Mouse (Mus musculus): ENCODE results near the gene Clcc1.
"Not testable (repeated sequence)": the region's sequence is repeated elsewhere in the genome, so short reads cannot be mapped to it uniquely, and the experiment has no call there.

The Clcc1 gene

GRCm38 (mm10) chr3:108653710-108654379 is at the start of gene Clcc1:
Clcc1 (plus strand) TSS chr3:108653913.
- peak; percentile 98 for DNase-seq (ENCODE audit: extremely low read depth, insufficient read length, low spot score)

- no peak for DNase-seq (ENCODE audit: extremely low read depth, insufficient read length, low spot score)
Measured at GRCm38 (mm10) chr3:108608906-108609305, 44.8 kb upstream of the Clcc1 start.

GRCm38 (mm10) chr3:108634761-108635160 is 19.0 kb upstream of the Clcc1 start:
- DNase-seq (ENCODE audit: extremely low read depth, insufficient read length, low spot score): no peak

GRCm38 (mm10) chr3:108639412-108639811 is 14.3 kb upstream of the Clcc1 start:
- DNase-seq (ENCODE audit: extremely low read depth, insufficient read length, low spot score): no peak

GRCm38 (mm10) chr3:108640998-108641397 is 12.7 kb upstream of the Clcc1 start:
- DNase-seq (ENCODE audit: extremely low read depth, insufficient read length, low spot score): no peak

GRCm38 (mm10) chr3:108644856-108645255 is 8.9 kb upstream of the Clcc1 start:
- DNase-seq (ENCODE audit: extremely low read depth, insufficient read length, low spot score): no peak

GRCm38 (mm10) chr3:108646036-108646435 is 7.7 kb upstream of the Clcc1 start:
- no peak for DNase-seq (ENCODE audit: extremely low read depth, insufficient read length, low spot score)

- DNase-seq (ENCODE audit: extremely low read depth, insufficient read length, low spot score): not testable (repeated sequence)
Measured at GRCm38 (mm10) chr3:108647681-108648080, 6.0 kb upstream of the Clcc1 start.

- DNase-seq (ENCODE audit: extremely low read depth, insufficient read length, low spot score): no peak
Measured at GRCm38 (mm10) chr3:108652866-108653642, 659 bp upstream of the Clcc1 start.

GRCm38 (mm10) chr3:108654566-108654965 is 853 bp downstream of the Clcc1 start:
- DNase-seq (ENCODE audit: extremely low read depth, insufficient read length, low spot score): no peak

- DNase-seq (ENCODE audit: extremely low read depth, insufficient read length, low spot score): no peak
Measured at GRCm38 (mm10) chr3:108655486-108655885, 1.8 kb downstream of the Clcc1 start.

- DNase-seq (ENCODE audit: extremely low read depth, insufficient read length, low spot score): no peak
Measured at GRCm38 (mm10) chr3:108658612-108659011, 4.9 kb downstream of the Clcc1 start.

- DNase-seq (ENCODE audit: extremely low read depth, insufficient read length, low spot score): no peak
Measured at GRCm38 (mm10) chr3:108660941-108661340, 7.2 kb downstream of the Clcc1 start.

- no peak for DNase-seq (ENCODE audit: extremely low read depth, insufficient read length, low spot score)
Measured at GRCm38 (mm10) chr3:108676616-108677015, 22.9 kb downstream of the Clcc1 start.

- DNase-seq (ENCODE audit: extremely low read depth, insufficient read length, low spot score): no peak
Measured at GRCm38 (mm10) chr3:108681004-108681403, 27.3 kb downstream of the Clcc1 start.

GRCm38 (mm10) chr3:108683597-108683996 is 29.9 kb downstream of the Clcc1 start:
- DNase-seq (ENCODE audit: extremely low read depth, insufficient read length, low spot score): not testable (repeated sequence)

GRCm38 (mm10) chr3:108685701-108686100 is 32.0 kb downstream of the Clcc1 start:
- DNase-seq (ENCODE audit: extremely low read depth, insufficient read length, low spot score): no peak

- DNase-seq (ENCODE audit: extremely low read depth, insufficient read length, low spot score): no peak
Measured at GRCm38 (mm10) chr3:108689015-108689441, 35.3 kb downstream of the Clcc1 start.

- no peak for DNase-seq (ENCODE audit: extremely low read depth, insufficient read length, low spot score)
Measured at GRCm38 (mm10) chr3:108689446-108689845, 35.7 kb downstream of the Clcc1 start.

GRCm38 (mm10) chr3:108689979-108690378 is 36.3 kb downstream of the Clcc1 start:
- DNase-seq (ENCODE audit: extremely low read depth, insufficient read length, low spot score): no peak

- DNase-seq (ENCODE audit: extremely low read depth, insufficient read length, low spot score): no peak
Measured at GRCm38 (mm10) chr3:108694321-108694720, 40.6 kb downstream of the Clcc1 start.

- DNase-seq (ENCODE audit: extremely low read depth, insufficient read length, low spot score): no peak
Measured at GRCm38 (mm10) chr3:108698662-108699061, 44.9 kb downstream of the Clcc1 start.

All from 3134 (cell line).